Mouse (Mus musculus): Measurements from ENCODE around the gene Spryd3.

DNA sequence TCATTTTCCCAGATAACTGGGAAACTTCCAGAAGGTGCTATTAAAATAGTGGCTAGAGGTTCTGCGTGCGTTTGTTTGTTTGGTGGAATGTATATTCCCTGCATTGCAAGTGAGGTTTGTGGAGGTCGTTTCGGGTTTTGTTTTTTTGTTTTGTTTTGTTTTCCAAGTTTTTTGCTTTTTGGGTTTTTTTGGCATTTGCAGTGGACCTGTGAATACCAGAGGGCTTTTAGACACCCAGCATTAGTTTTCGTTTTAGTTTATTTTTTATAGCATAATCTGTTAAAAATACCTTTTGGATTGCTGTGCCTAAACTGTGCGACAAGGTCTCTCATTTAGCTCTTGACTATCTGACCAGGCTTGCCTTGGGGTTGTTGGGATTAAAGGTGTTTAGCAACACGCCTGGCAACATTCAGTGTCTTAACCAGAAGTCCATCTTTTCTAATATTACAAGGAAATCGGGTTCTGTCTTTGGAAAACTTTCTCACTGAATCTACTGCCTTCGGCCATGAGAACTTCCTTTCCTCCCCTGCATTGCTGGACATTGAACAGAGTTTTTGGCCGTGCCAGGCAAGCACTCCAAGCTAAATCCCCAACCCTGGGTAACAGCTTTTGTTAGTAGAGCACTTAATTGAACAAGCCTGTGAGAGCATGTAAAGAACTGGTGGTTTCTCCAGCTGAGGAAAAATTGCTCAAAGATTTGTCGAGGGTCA is 61.0 kb downstream of the Spryd3 start:
- TF ChIP-seq CTCF (IDR thresholded peaks at IDR 0.05; ENCODE audit: low read depth, low read length): no peak
- no peak for TF ChIP-seq POLR2A (IDR thresholded peaks at IDR 0.05; ENCODE audit: borderline replicate concordance, low read depth, low read length)

Measured in bone marrow macrophage, adult 2 months (primary cell).